7 mouse cellular contexts compared by ENCODE assay signal in the genomic region with DNA sequence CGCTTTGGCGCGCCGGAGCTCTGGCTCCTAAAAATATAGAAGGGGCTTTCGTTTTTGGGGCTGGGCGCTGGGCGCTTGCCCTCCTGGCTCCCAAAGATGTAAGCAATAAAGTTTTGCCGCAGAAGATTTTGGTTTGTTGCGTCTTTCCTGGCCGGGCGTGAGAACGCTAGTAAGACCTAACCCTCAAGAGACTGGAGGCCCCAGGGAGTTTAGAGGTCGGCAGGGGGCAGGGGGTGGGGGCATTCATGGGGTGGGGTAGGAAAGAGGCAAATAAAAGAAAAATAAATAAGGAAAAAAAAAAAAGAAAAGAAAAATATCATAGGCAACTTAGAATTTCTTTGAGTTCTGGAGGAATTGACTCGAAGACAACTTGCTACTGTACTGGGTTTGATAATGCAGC.
DNase-seq lines count a peak whose midpoint lies in the region; ATAC-seq lines count a peak whose summit lies in the region.
"Not testable (repeated sequence)": the region's sequence is repeated elsewhere in the genome, so short reads cannot be mapped to it uniquely, and the experiment has no call there.

No protein-coding gene starts in this region.

- H3K4me2 ChIP-seq in embryonic facial prominence, embryonic 15.5 days (replicated peaks), result peak overlapping the region; percentile 50
- H3K4me2 ChIP-seq in hindbrain, embryonic 12.5 days (replicated peaks), result peak overlapping the region; percentile 48
- H3K4me2 ChIP-seq in kidney, embryonic 14.5 days (replicated peaks; ENCODE audit: low read depth, low read length), result peak overlapping the region; percentile 39
- H3K4me2 ChIP-seq in limb, embryonic 15.5 days, result peak overlapping the region; percentile 44
- peak overlapping the region; percentile 51 for H3K4me2 ChIP-seq in lung, embryonic 16.5 days (ENCODE audit: low read depth, low read length)
- peak overlapping the region; percentile 27 for H3K4me2 ChIP-seq in neural tube, embryonic 11.5 days (ENCODE audit: low read depth)

- not testable (repeated sequence) for ATAC-seq in embryonic facial prominence, embryonic 15.5 days (ENCODE audit: insufficient number of reproducible peaks, low FRiP score, low TSS enrichment, low read depth); hindbrain, embryonic 12.5 days (ENCODE audit: low FRiP score); kidney, embryonic 14.5 days (ENCODE audit: low FRiP score, low TSS enrichment); limb, embryonic 15.5 days (ENCODE audit: insufficient number of reproducible peaks, low FRiP score, low TSS enrichment, low read depth); lung, embryonic 16.5 days (ENCODE audit: low read depth); neural tube, embryonic 11.5 days (ENCODE audit: insufficient read depth, low FRiP score, low TSS enrichment)

- H3K4me3 ChIP-seq in embryonic facial prominence, embryonic 15.5 days (replicated peaks), result peak overlapping the region; percentile 34
- peak overlapping the region; percentile 50 for H3K4me3 ChIP-seq in heart, embryonic 10.5 days
- peak overlapping the region; percentile 32 for H3K4me3 ChIP-seq in hindbrain, embryonic 12.5 days
- H3K4me3 ChIP-seq in kidney, embryonic 14.5 days (ENCODE audit: low read length), result peak overlapping the region; percentile 32
- peak overlapping the region; percentile 33 for H3K4me3 ChIP-seq in limb, embryonic 15.5 days
- H3K4me3 ChIP-seq in lung, embryonic 16.5 days (ENCODE audit: low read length), result peak overlapping the region; percentile 37
- H3K4me3 ChIP-seq in neural tube, embryonic 11.5 days (ENCODE audit: low read depth, low read length), result peak overlapping the region; percentile 35

- H3K36me3 ChIP-seq in embryonic facial prominence, embryonic 15.5 days; heart, embryonic 10.5 days; hindbrain, embryonic 12.5 days; kidney, embryonic 14.5 days (ENCODE audit: control insufficient read depth, insufficient read depth, low read length); limb, embryonic 15.5 days; lung, embryonic 16.5 days (ENCODE audit: control insufficient read depth, insufficient read depth, low read length); neural tube, embryonic 11.5 days (ENCODE audit: control insufficient read depth, insufficient read depth, low read length): not testable (repeated sequence)

- not testable (repeated sequence) for H3K9me3 ChIP-seq in embryonic facial prominence, embryonic 15.5 days (replicated peaks); heart, embryonic 10.5 days; hindbrain, embryonic 12.5 days (replicated peaks); kidney, embryonic 14.5 days (ENCODE audit: control insufficient read depth, low read length); limb, embryonic 15.5 days; lung, embryonic 16.5 days (ENCODE audit: control insufficient read depth, low read length); neural tube, embryonic 11.5 days (ENCODE audit: control insufficient read depth, low read length)

- not testable (repeated sequence) for H3K27ac ChIP-seq in embryonic facial prominence, embryonic 15.5 days (replicated peaks); heart, embryonic 10.5 days; hindbrain, embryonic 12.5 days; kidney, embryonic 14.5 days (ENCODE audit: low read depth, low read length); limb, embryonic 15.5 days; lung, embryonic 16.5 days (ENCODE audit: low read length); neural tube, embryonic 11.5 days (ENCODE audit: low read depth, low read length)

- H3K4me1 ChIP-seq in embryonic facial prominence, embryonic 15.5 days; heart, embryonic 10.5 days; hindbrain, embryonic 12.5 days; kidney, embryonic 14.5 days (ENCODE audit: control insufficient read depth, insufficient read depth, low read length); limb, embryonic 15.5 days; lung, embryonic 16.5 days (replicated peaks; ENCODE audit: control insufficient read depth, insufficient read depth, low read length); neural tube, embryonic 11.5 days (ENCODE audit: control insufficient read depth, insufficient read depth, low read length): not testable (repeated sequence)

- WGBS in embryonic facial prominence, embryonic 15.5 days, result 36% methylated on average over 7 of the region's 14 CpGs
- 20% methylated on average over 8 of the region's 14 CpGs for WGBS in heart, embryonic 10.5 days
- 25% methylated on average over 7 of the region's 14 CpGs for WGBS in hindbrain, embryonic 12.5 days
- 28% methylated on average over 7 of the region's 14 CpGs for WGBS in kidney, embryonic 14.5 days
- 12% methylated on average over 8 of the region's 14 CpGs for WGBS in limb, embryonic 15.5 days
- WGBS in lung, embryonic 16.5 days, result 18% methylated on average over 7 of the region's 14 CpGs
- 17% methylated on average over 7 of the region's 14 CpGs for WGBS in neural tube, embryonic 11.5 days

- not testable (repeated sequence) for H3K27me3 ChIP-seq in embryonic facial prominence, embryonic 15.5 days; heart, embryonic 10.5 days (ENCODE audit: insufficient read depth, poor library complexity, severe bottlenecking); hindbrain, embryonic 12.5 days; kidney, embryonic 14.5 days (ENCODE audit: control insufficient read depth, insufficient read depth, low read length); limb, embryonic 15.5 days; lung, embryonic 16.5 days (ENCODE audit: control insufficient read depth, insufficient read depth, low read depth, low read length); neural tube, embryonic 11.5 days (ENCODE audit: control insufficient read depth, insufficient read depth, low read length)

- H3K9ac ChIP-seq in embryonic facial prominence, embryonic 15.5 days; hindbrain, embryonic 12.5 days; kidney, embryonic 14.5 days (ENCODE audit: low read depth, low read length); limb, embryonic 15.5 days; lung, embryonic 16.5 days (ENCODE audit: low read length); neural tube, embryonic 11.5 days (ENCODE audit: low read length): not testable (repeated sequence)

- not testable (repeated sequence) for DNase-seq in heart, embryonic 10.5 days (ENCODE audit: low spot score); neural tube, embryonic 11.5 days (ENCODE audit: low spot score)
